Mouse (Mus musculus) retina, adult 2 months (tissue): ENCODE measurements around the gene Scaf8.
A peak's percentile ranks its signal among the peaks of the same experiment; 100 is the strongest.
"Not testable (repeated sequence)": the region's sequence is repeated elsewhere in the genome, so short reads cannot be mapped to it uniquely, and the experiment has no call there.

Experiments used
- DNase-seq: peaks from one replicate; pipeline ENCODE4 v3.0.0-alpha.2; 2012; ENCODE audit warnings: low read depth, low spot score

The Scaf8 gene

GRCm38 (mm10) chr17:3115380-3115974 is 705 bp downstream of the Scaf8 start:
- DNase-seq, result peak; percentile 13

GRCm38 (mm10) chr17:3120949-3121348 is 6.2 kb downstream of the Scaf8 start:
- DNase-seq, result not testable (repeated sequence)

- DNase-seq, result not testable (repeated sequence)
Observed at GRCm38 (mm10) chr17:3123581-3123980, 8.8 kb downstream of the Scaf8 start.

GRCm38 (mm10) chr17:3128716-3129115 is 13.9 kb downstream of the Scaf8 start:
- DNase-seq, result no peak

- no peak for DNase-seq
Observed at GRCm38 (mm10) chr17:3129791-3130190, 15.0 kb downstream of the Scaf8 start.

GRCm38 (mm10) chr17:3135346-3135745 is 20.6 kb downstream of the Scaf8 start:
- DNase-seq, result no peak

- DNase-seq, result no peak
Observed at GRCm38 (mm10) chr17:3136127-3136526, 21.4 kb downstream of the Scaf8 start.

GRCm38 (mm10) chr17:3138387-3138786 is 23.6 kb downstream of the Scaf8 start:
- DNase-seq, result no peak

GRCm38 (mm10) chr17:3140100-3140499 is 25.3 kb downstream of the Scaf8 start:
- no peak for DNase-seq

GRCm38 (mm10) chr17:3148853-3149252 is 34.1 kb downstream of the Scaf8 start:
- DNase-seq, result no peak

GRCm38 (mm10) chr17:3149541-3149940 is 34.8 kb downstream of the Scaf8 start:
- no peak for DNase-seq

GRCm38 (mm10) chr17:3150701-3151100 is 35.9 kb downstream of the Scaf8 start:
- not testable (repeated sequence) for DNase-seq

- no peak for DNase-seq
Observed at GRCm38 (mm10) chr17:3151181-3151580, 36.4 kb downstream of the Scaf8 start.

GRCm38 (mm10) chr17:3156176-3156575 is 41.4 kb downstream of the Scaf8 start:
- not testable (repeated sequence) for DNase-seq

- DNase-seq, result no peak
Observed at GRCm38 (mm10) chr17:3157016-3157415, 42.2 kb downstream of the Scaf8 start.

- no peak for DNase-seq
Observed at GRCm38 (mm10) chr17:3162905-3163304, 48.1 kb downstream of the Scaf8 start.

- DNase-seq, result not testable (repeated sequence)
Observed at GRCm38 (mm10) chr17:3180425-3180945, 65.7 kb downstream of the Scaf8 start.

GRCm38 (mm10) chr17:3195483-3195882 is 80.7 kb downstream of the Scaf8 start:
- not testable (repeated sequence) for DNase-seq

- no peak for DNase-seq
Observed at GRCm38 (mm10) chr17:3200328-3200727, 85.6 kb downstream of the Scaf8 start.

- no peak for DNase-seq
Observed at GRCm38 (mm10) chr17:3203916-3204315, 89.1 kb downstream of the Scaf8 start.

GRCm38 (mm10) chr17:3204826-3205405 is 90.1 kb downstream of the Scaf8 start:
- DNase-seq, result no peak

GRCm38 (mm10) chr17:3206527-3207398 is 92.0 kb downstream of the Scaf8 start:
- DNase-seq, result no peak
